Mouse (Mus musculus) CD4-positive, CD25-positive, alpha-beta regulatory T cell, adult 4 months (primary cell): ENCODE measurements around the gene Mtmr4. TPM values are rescaled to one million over a fixed set of nuclear protein-coding genes. Genes with fewer than 3 reads are reported as not detected.

Source experiments
- ATAC-seq: one replicate; pipeline ENCODE4 v1.8.0; 2017
- polyA plus RNA-seq, 2 experiments: library from polyadenylated mRNA; unstranded; fragments of 100-300 nt; shearing (Covaris generic); gene quantifications; one replicate each; pipeline ENCODE4 v1.2.1; 2017

Gene Mtmr4
- polyA plus RNA-seq, 2 experiments from 2014 or later = 8.8 to 22.1 TPM

DNA sequence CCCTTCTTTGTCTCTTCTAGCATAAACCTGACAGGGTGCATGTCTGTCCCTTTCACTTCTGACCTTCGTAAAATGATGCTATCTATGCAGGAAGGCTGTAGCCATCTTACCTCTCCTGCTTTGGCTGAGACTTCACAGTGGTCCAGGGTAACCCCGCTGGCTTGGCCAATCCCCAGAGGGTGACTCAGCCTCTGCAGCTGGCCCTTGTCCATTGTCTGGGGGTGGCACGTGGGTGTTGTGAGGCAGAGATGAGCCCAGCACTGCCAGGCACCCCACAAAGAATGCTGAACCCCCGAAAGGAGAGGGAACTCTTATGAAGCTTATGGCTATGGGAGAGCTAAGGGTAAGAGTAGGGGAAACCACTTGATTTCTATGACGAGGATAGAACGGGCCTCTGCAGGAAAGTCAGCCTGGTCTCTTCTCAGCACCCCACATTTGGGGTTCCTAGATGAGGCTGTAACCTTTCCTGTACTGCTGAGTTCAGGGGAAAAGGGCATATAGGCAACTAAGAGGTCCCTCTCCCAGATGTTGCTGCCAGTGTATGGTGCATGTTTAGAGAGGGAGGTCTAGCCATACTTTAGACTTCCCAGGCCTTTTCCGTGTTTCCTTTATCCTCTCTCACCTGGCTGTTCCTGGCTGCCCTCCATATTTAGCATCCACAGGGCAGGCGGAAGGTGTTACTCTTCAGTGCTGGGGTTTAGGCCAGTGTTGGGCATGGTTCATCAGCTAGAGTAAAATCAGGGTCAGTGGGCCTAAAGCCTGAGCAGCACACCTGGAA is 9.8 kb upstream of the Mtmr4 start:
- ATAC-seq = no peak

- ATAC-seq = no peak
Observed at GRCm38 (mm10) chr11:87583291-87584034, 8.5 kb upstream of the Mtmr4 start.

DNA sequence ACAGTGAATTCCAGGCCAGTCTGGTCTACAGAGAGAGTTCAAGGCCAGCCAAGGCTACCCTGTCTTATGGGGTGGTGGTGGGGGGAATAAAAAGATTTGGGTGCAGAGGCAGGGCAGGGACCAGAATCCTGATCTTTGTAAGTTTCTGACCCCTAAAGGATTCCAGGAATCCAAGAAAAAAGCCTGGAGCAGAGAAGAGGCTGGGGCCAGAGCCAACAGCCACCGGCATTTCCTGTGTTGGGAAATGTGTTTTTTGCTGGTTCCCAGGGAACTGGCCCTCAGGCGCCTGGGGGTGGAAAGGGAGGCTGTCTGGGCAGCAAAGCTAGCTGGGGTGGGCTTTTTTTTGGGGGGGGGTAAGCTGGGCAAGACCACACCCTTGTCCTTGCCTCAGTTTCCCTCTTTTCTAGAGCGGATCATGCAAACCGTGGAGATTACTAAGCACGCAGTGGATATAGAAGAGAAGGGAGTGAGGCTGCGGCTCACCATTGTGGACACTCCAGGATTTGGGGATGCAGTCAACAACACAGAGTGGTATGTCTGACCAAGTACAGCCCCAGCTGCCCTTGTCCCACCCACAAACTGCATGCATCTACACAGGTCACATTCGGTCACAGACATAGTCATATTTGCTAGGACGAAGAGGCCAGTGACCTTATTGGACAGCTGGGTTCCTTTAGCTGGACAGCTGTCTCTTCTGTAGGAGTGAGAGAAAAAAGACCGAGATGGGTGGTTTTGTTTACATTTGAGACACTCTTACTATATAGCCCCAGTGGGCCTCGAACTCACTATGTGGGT is 7.1 kb upstream of the Mtmr4 start:
- ATAC-seq = no peak

DNA sequence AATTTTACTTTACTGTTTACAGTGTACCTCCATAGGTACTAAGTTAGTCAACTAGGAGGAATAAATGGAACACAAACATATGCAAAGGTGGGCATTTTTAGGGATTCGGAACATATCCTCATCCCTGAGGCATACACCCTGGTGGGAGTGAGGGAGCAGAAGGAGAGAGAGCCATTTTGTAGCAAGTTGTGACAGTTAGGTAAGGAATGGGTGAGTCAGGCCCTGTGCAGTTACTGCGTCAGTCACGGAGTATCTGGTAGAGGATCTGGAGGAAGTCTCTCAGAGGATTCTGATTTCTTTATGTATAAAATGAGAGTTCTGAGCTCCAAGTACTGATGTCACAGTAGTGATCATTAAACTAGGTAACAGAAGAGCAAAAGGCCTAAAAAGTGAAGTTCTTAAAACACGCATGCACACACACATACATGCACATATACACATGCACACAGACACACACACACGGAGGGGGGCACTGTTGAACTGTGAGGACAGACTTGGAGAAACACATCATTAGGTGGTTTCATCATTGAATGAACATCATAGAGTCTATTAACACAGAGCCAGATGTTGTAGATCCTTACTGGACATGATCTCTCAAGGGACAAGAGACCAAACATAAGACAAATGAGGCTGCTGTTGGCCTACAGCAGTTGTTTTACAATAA is 4.6 kb upstream of the Mtmr4 start:
- no peak for ATAC-seq

GRCm38 (mm10) chr11:87589605-87590004 is 2.4 kb upstream of the Mtmr4 start:
- ATAC-seq = no peak

DNA sequence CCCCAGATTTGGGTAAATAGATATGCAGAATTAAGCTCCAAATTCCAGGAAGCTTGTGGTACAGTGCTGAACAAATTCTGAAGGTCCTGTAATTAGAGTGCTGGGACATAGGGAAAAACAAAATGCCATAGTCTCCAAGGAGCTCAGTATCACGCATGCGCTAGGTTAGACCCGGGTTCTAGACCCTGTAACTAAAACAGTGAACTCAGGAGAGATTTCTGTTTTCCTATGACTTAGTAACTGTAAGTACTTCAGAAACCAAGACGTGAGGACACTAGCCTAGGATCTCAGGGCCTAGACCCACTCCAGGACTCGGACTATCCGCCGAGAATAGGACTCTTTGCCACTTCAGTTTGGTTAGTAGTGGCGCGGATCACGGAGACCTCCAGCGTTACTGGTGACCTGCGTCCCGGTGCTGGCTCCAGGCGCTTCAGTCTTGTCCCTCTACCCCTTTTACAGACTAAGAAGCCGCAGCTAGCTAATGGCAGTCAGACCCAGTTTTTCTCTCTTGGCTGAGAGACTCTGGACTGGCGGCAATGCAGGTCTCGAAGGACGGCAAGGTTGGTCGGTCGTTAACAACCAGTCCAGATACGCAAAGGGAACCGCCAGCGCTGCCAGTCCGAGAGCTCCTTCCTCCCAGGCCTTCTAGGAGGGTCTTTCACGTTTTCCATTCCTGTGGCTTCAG is 979 bp upstream of the Mtmr4 start:
- ATAC-seq = no peak

GRCm38 (mm10) chr11:87592354-87592695 is 363 bp downstream of the Mtmr4 start:
- no peak for ATAC-seq

DNA sequence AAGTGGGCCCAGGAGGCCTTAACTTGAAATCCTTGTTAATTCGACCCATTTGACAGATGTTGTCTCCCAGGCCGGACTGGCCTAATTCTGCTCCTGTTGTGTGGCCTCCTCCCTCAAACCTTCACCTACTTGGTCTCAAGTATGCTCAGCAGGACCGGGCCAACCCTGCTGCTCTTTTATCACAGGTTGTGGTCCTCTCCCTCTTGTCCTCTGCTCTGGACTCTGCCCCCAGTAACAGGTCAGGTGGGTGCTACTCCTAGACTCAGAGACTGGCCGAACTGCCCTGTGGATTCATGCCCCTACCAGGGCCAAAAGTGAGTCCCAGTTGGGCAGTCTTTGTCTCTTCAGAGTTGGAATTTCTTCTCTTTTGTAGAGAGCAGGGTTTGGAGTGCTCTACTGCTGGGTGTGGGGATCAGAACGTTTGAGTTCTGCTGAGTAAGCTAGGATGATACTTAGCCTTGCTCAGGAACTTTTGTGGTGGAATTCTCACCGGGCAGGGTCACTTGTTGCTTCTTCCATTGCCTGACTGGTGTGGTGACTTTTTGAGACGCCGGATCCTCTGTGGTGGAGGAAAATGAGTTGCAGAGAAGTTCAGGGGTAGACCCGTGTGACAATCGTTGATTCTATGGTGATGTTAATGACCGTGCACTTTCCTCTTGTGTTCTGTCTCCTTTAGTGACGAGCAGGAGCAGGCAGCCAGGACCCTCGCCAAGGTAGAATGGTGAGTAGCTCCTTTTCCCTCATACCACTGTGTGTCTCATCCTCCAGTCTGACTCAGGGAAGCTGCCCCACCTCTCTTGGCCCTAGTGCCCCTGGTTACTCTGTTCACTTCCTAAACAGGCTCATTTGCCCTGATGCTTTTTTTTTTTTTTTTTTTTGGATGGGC is 994 bp downstream of the Mtmr4 start:
- no peak for ATAC-seq

- ATAC-seq = no peak
Observed at GRCm38 (mm10) chr11:87595327-87595841, 3.4 kb downstream of the Mtmr4 start.

- ATAC-seq = no peak
Observed at GRCm38 (mm10) chr11:87595976-87596375, 4.0 kb downstream of the Mtmr4 start.

- no peak for ATAC-seq
Observed at GRCm38 (mm10) chr11:87596492-87596891, 4.5 kb downstream of the Mtmr4 start.

DNA sequence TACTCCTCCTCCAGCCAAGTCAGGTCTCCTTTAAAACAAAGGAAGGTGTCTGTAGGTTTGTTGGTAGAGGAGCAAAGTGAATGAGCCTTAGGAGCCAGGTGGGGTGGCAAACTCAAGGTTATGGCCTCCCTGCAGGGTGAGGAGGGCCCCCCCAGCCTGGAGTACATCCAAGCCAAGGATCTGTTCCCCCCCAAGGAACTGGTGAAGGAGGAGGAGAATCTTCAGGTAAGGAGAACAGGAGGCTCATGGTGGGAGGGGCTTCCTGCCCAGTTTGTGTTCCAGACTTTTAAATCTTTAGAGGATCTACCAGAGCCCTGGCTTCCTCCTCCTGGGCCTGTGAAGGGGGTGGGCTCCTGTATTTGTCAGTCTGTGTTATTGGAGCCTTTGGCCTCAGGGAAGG is 5.1 kb downstream of the Mtmr4 start:
- no peak for ATAC-seq

DNA sequence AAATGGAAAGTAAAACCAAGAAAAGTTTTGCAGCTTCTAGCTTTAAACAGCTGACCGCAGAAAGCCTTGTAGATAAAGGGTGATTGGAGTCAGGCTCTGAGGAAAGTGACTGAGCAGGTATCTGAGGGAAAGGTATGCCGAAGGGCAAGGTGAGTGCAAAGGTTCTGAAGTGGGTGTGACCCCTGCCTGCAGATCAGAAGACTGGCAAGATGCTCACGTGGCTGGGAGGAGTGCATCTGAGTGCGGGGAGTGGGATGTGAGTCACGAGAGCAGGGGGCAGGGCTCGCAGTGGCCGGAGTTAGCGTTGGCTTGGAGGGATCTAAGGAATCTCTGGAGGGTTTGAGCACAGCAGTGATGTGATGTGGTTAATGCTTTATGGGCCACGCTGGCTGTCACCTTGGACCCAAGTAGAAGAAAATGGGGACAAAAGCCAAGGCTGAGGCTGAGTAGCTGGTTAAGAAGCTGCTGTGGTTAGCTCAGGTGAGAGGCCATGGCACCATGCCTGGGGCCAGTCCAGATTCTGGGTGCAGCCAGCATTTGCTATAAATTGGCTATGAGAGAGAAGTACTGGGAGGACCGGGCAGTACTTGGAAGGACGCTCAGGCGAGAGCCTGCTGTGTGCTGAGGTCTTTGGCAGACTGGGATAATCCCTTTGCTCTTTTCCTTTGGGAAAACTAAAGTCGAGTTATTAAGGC is 7.6 kb downstream of the Mtmr4 start:
- ATAC-seq = no peak

GRCm38 (mm10) chr11:87600322-87600853 is 8.4 kb downstream of the Mtmr4 start:
- ATAC-seq = no peak

GRCm38 (mm10) chr11:87602234-87602633 is 10.3 kb downstream of the Mtmr4 start:
- no peak for ATAC-seq

- no peak for ATAC-seq
Observed at GRCm38 (mm10) chr11:87603571-87603970, 11.6 kb downstream of the Mtmr4 start.

DNA sequence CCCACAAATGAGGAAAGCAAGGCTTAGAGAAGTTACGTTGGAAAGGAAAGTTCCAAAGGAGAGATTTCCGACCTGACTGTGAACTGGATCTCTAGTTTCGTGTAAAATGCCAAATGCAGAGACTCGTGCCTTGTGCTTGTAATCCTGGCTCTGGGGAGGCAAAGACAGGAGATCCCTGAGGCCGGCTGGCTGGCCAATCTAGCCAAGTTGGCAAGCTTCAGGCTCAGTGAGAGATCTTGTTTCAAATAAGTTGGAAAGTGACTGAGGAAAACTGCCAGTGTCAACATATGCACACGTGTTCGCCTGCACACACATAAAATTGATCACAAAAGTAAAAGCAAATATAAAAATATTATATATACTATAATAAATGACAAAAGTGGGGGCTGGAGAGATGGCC is 17.3 kb downstream of the Mtmr4 start:
- no peak for ATAC-seq

DNA sequence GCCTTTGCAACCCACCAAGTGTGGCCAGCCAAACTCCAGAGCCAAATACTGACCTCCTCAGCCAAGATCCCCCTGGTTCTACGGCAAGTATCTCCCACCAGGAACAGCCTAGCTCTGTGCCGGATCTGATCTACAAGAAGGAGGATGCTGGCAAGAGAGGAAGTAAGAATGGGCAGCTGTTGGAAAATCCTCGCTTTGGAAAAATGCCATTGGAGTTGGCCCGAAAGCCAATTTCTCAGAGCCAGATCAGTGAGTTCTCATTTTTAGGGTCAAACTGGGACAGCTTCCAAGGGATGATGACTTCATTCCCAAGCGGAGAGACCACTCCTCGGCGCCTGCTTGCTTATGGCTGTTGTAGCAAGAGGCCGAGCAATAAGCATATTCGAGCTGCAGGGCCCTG is 19.6 kb downstream of the Mtmr4 start:
- no peak for ATAC-seq

GRCm38 (mm10) chr11:87613972-87614371 is 22.0 kb downstream of the Mtmr4 start:
- no peak for ATAC-seq

DNA sequence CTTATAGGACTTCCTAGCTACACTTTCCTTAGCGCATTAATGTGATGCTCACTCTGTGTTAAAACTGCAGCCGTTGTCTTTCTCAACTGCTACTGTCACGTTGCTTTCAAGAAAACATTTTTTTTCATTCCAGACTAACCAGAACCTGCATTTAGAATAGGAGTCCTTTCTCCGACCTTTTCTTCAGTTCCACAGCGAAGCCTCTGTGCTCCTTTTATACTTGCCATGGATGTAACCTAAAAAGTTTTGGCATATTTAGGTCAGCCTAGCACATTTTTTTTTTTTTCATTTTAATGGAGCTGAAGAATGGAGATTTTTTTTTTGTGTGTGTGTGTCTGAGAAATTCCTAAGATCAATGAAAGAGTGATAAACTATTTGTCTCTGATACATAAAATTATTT is 23.6 kb downstream of the Mtmr4 start:
- ATAC-seq = no peak
